Mouse (Mus musculus): ENCODE data around the gene Crat.

GRCm38 (mm10) chr2:30445312-30445711, 29.7 kb upstream of the Crat start:
- no peak for TF ChIP-seq CTCF (IDR thresholded peaks at IDR 0.05; ENCODE audit: insufficient read depth, low read depth, low read length)
- no peak for TF ChIP-seq POLR2A (IDR thresholded peaks at IDR 0.05; ENCODE audit: insufficient read depth, low read depth, low read length)
